Mouse (Mus musculus) lung, postnatal 0 days (tissue): ENCODE measurements around the gene Ccl22.

ENCODE experiments used
- CTCF ChIP-seq: IDR thresholded peaks from 2 replicates; pipeline ENCODE4 v1.5.1; 2016; ENCODE audit warnings: antibody characterized with exemption, mild to moderate bottlenecking
- EP300 ChIP-seq: IDR thresholded peaks from 2 replicates; pipeline ENCODE4 v1.6.1; 2016; ENCODE audit warnings: antibody characterized with exemption, mild to moderate bottlenecking, control low read depth

DNA sequence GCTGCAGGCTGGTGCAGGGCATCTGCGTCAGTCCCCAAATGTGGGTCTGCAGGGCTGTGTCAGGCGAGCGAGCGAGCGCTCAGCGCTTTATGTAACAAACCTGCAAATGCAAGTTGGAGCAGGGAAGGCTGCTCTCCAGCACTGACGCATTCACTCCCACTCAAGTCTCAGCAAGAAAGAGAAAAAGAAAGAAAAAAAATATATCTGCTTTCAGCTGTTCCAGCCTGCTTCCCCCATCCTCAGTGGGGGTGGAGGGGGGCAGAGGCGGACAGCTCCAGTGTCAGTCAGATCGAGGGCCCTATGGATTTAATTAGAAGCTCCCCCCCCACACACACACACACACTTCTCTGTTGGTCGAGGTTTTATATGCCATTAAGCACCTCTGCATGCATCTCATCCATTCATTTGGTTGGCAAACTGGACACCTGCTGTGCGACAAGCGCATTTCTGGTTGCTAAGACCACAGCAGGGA lies 28.3 kb downstream of the Ccl22 start:
- no peak for TF ChIP-seq CTCF
- TF ChIP-seq EP300: no peak
